Mouse (Mus musculus) right cerebral cortex, postnatal 4 days (tissue): Measurements from ENCODE around the gene Meltf.
A peak's percentile ranks its signal among the peaks of the same experiment; 100 is the strongest.

Source experiments
- DNase-seq: peaks from one replicate; pipeline ENCODE4 v3.0.0-alpha.2; 2022

The Meltf gene

DNA sequence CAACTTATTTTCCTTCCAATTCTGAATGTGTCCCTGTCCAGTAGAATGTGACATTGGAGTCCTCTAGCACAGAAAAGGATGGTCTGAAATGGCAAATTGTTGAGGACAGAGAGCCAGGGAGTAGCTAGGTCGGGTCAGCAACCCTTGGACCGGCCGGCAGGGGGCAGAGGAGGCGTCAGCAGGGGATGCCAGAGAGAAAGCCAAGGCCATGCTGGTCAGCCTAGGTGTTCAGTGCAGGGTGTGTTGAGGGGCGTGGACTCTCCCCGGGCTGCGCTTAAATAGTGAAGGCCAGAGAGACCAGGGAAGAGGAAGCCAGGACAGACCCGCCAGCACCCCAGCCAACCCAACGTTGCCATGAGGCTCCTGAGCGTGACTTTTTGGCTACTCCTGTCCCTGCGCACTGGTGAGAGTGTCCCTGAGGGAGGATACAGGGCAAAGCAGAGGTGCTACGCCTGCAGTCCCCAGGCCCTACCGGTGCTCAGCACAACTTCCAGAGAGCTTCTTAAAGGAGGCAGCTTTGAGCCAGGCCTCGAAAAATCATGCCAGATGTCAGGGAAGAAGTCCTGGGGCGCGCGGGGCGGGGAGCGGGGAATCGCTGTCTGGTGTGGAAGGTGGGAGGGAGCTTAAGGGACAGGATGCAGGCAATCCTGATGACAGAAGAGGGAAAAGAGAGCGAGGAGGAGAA, at the start of gene Meltf:
Gene Meltf (plus strand): TSS at position 238 of the 685 bp plus-strand sequence.
- DNase-seq, result peak; percentile 68

DNA sequence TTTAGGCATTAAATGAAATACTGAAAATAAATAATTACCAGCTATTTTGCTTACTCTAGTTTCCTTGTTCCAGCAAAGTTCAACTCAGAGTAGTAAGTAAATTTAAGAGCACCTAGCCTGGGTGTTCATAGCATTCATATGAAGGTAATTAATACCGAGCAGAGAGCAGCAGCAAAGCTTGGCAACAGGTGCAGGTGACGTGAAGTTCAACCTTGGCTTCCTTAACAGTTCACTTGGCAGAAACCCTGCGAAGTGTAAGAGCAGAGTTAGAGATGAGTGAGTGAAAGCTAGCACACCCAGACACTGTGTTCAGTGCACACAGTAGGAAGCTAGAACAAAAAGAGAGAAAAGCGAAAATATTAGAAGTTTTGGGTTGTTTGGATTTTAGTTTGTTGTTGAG, 47.9 kb upstream of the Meltf start:
- no peak for DNase-seq

DNA sequence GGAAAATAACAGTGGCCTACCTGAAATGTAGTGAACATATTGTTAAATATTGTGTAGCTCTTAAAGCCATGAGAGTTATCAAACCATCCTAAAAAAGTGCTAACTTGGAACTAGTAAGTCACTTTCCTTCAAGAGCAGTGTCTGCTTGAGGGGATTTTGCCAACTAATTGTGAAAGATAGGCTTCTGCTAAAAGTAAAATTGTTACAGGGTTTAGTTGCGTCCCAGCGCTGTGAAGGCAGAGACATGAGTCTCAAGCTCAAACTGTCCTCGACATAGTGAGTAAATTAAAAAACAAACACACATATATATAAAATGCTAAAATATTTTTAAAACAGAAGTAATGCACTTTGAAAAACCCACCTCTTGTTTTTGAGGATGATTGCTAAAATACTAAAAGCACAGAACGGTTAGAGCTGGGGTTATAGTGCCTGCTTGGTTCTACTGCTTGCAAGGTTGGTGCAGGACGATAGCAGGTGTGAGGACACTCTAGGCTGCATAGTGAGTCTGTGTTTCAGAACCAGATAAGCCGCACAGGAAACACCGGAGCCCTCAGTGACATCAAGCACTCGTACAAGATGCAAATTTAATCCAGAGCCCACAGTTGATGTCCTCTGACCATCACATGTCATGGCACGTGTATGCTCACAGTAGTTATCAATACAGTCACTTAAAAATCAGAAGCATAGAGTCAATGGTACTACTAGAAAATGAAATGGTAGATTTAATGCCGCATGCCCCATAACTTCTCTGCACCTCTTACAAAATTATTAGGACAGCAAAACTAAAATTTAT, 45.8 kb upstream of the Meltf start:
- DNase-seq, result no peak

DNA sequence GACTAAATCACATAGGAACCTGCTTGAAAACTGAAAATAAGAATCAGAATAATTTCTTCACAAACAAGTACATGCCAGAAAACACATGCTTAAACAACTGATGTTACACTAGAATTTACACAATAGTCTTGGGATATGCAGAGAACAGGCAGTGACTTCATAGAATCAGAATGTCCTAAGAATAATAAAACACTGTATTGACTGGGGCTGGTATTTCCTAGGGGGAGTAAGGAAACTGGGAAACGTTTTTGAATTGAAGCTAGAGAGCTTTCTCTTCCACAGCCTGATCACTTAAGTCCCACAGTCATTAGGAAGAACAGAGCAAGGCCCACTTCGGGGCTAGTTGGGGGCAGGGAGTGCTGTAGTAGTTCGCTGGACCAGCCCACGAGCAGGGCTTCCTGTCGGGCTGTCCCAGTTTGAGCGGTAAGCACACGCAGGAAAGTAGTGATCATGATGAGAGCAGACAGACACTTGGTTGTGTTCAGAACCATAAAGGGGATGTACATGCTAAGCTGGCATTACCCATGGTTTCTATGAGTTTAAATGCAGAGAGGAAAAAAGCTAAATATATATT, 44.5 kb upstream of the Meltf start:
- no peak for DNase-seq

DNA sequence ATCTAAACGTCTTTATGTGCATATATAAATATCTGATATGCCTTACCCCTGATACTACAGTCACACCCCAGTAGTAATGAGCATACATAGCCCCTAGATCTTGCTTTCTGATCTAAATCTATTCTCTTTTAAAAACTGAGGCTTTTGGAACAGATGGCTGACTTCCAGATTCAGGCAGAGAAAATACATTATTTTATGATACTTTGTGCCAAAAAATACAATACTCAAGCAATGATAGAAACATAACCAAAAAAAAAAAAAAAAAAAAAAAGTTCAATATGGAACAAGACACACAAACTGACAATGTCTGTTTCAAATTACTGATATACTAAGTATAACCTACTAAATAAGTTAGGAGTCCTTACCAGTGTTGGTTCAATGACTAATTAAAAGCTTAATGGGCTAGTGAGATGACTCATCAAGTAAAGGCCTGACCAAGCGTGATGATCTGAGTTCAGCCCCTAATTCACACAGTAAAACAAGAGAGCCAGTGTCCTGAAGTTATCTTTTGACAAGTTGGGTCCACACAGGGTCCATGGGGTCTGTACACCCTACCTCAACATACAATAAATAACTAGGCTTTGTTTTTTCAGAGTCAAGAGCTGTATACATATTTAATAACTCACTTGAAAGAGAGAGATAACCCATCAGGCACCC, 43.8 kb upstream of the Meltf start:
- no peak for DNase-seq

DNA sequence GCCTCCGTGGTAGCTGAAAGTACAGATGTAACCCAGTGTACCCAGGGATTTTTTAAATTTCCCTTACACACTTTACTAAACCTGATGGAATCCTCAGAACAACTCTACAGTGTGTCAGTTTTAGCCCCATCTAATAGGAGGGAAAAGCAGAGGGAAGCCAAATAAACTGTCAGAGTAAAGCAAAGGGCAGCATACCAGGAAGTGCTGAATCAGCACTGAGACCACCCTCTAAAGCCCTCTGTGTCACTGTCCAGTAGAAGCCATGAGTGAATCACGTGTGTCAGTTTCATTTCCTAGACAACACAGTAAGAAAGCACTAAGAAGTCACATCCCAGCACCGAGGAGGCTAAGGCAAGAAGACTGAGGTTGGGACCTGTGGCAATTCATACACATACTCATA, 41.2 kb upstream of the Meltf start:
- DNase-seq, result no peak

DNA sequence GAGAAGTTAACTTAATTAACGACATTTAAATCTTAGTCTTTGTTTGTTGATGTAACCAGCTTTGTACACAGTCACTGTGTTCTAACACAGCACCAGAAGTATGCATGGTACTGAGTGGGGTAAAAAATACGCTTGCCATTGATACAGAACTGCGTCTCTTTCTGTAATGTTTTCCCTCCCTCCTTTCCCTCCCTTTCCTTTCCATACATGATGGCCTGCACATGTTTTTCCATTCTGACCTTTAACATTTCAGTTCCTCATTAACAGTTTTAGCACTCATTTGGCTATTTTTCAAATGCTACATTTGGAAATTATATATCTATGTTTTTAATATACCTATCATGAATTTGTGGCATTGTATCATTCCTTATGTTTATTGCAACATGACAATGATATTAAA, 34.4 kb upstream of the Meltf start:
- DNase-seq, result no peak

DNA sequence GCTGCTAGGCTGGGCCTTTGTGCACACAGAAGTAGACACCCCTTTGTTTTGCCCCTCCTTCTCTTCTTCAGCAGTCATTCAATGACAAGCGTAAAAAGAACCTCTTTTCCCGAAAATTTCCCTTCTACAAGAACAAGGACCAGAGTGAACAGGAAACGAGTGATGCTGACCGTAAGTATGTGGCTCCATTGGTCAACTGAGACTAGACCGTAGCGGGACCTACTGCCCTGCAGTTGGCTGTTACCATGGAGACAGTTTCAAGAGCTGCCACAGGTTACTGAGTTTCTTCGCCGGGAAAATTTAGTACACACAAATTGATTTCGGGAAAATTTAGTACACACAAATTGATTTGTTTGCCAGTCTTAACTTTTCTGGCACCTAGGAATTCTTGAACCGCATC, 31.8 kb upstream of the Meltf start:
- no peak for DNase-seq

DNA sequence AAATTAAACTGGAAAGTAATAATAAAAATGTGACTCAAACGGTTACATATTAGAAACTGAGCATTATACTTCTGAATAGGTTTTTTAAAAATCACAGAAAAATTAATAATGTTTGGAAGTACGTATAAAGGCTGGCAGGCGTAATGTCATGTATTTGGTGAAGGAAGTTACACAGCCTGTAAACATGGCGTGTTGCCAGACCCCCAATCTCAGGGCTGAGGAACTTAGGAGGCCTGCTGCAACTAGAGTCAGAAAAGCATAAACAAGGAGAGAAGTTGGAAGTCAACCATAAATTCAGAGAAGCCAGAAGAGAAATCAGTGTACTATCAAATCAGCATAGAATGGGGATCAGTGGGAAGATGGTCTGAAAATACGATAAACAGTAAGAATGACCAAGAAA, 14.7 kb upstream of the Meltf start:
- no peak for DNase-seq

DNA sequence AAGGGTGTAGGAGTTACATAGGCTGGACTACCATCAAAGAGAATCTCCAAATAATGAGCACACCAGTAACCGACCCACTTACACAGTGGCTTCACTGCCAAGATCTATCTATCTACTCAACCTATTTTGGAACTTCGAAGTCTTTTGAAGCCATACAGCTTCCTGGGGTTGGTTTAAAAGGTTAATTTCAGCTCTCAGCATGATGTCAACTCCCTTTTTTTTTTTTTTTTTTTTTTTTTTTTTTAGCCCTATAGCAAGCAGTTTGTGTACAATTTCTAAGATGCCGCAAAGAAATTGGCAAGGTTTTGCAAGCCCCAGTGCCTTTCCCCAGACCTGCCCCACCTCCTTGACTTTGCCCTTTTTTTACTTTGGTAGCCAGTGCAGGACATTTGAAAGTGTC, 13.4 kb upstream of the Meltf start:
- DNase-seq, result no peak

DNA sequence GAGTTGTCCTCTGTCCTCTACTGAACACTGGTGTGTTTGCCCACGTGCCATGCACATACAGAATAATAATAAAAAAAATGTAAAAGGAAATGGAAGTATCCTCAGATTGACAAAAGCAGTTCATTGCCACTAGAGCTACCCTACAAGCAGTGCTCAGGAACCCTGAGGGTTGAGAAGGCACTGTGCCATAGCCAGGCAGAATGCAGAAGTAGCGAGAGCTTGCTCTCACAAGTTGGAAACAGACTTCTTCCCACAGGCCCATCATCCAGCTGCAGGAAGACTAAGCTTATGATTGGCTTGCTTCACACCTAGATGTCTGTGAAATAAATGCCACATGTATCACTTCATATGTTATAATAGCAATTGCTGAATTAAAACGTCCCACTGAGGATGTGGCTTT, 11.7 kb upstream of the Meltf start:
- DNase-seq, result no peak

DNA sequence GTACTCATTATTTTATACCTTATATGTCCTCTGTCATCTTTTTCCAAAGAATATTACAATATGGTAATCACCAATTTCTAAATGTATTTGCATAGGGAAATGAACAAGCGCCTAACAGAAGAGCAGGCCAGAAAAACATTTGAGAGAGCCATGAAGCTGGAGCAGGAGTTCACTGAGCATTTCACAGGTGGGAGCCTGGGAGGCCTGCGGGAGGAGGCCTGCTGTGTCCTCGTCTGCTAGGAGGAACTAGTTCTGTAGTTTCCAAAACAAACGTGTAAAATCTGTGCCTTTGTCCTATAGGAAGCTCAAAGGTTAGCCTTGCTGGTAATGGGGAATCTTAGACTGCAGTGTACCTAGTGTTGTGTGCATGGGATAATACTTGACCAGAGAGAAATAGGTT, 10.9 kb upstream of the Meltf start:
- DNase-seq, result no peak

DNA sequence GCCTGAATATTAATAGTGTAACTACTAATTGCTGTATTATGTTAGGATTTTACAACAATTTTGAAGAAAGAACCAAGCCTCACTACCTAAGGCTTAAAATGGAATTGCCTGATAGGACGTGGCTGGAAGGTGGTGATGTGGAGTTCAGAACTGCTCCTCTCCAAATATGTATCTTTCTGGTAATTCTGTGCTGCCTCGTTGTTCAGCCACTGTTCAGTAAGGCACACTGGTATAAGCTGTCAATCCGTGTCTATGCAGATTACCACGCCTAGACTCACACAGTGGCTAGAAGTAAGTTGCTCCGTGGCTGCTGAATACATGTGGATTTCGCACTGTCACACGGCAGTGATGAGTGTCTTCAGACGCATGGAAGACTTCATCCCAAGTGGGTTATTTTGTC, 4.9 kb upstream of the Meltf start:
- DNase-seq, result no peak

DNA sequence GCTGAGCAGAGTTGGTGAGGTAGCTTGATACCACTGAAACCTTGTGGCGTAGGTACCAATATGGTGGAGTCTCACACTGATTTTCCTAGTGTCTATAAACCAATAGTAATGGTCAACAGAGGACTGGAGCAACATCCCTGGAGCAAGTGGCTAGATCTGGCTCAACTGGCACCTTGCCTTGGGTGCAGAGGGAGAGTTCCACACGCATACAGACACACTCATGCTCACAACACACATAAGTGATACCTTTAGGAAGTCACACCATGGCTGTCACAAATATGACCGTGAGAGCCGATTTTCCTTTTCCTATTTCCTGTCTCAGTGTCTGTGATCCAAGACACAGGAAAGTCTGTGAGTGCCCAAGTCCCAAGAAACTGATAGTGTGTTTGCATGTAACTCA, 3.2 kb upstream of the Meltf start:
- no peak for DNase-seq

DNA sequence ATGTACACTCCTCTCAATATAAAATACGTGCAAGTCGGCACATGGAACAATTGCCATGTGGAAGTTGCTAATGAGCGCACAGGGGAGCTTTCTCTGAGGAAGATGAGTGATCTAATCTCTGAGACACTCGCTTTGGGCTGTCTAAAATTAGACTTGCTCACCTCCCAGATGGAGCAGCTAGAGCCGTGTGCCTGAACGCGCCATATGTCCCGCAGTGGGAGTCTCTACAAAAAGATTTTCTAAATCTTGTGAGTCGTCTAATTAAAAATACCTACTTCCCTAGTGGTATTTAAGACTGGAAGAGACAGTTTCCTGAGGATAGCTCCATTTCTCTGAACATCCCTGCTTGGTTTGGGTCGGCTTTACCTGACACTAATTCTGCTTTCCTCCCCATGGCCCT, 2.2 kb upstream of the Meltf start:
- no peak for DNase-seq

DNA sequence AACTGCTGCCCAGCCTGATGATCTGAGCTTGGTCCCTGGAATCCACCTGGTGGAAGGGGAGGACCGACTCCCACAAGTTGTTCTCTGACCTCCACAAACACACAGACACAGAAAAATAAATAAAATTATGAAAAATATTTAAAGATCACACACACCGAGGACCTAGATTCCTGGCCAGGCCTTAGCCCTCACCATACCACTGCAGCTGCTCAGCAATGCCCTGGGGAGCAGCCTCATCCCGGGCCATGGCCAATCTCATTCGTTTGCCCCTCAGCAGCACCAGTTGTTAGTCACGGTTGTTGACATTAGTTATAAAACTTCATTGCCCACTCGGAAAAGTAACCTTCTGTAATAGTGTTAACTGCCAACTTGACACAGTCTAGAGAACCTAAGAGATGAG, 558 bp upstream of the Meltf start:
- DNase-seq, result no peak

DNA sequence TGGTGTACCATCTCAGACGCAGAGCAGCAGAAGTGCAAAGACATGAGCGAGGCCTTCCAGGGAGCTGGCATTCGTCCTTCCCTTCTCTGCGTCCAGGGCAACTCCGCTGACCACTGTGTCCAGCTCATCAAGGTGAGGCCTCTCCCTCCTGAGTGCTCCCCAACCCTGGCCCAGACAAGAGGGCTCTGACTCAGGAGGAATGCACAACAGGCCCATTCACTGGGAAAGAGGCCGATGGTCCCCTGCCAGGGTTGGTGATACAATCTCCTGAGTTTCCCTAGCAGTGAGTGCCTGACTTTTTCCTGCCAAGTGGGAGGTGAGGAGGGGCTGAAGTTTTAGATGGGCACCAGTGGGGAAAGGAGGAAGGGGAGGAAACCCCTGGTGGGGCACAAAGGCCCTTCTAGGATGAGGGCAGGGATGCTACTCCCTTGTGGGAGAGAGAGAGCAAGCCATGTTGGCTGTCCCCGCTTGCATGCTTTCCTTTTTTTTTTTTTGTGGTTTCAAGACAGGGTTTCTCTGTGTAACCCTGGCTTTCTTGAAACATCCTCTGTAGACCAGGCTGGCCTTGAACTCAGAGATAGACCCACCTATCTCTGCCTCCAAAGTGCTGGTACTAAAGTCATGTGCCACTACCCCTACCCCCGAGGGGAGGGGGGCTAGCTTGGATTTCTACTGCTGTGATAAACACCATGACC, 1.7 kb downstream of the Meltf start:
- DNase-seq, result no peak

DNA sequence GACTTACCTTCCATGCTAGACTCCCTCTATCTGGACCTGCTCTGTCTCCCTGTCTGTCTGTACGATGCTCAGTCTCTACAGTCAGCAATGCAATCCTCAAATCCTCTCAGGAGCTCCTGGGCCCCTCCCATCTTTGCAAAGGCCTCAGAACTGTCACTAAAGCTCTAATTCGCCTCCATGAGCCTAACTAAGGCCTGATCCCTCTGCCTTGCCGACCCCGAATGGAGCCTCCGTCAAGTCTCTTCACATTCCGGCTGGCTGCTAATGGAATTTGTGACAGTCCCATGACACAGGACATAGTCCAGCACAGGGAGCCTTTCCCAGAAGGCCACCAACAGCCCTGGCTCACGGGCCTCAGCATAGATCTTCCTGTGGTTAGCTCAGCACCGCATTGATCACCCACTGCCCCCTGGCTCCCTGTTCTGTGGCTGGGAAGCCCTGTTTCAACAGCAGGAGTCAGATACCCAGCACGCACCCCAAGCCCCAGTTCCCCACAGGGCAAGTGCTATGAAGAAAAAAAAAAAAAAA, 3.8 kb downstream of the Meltf start:
- DNase-seq, result no peak

DNA sequence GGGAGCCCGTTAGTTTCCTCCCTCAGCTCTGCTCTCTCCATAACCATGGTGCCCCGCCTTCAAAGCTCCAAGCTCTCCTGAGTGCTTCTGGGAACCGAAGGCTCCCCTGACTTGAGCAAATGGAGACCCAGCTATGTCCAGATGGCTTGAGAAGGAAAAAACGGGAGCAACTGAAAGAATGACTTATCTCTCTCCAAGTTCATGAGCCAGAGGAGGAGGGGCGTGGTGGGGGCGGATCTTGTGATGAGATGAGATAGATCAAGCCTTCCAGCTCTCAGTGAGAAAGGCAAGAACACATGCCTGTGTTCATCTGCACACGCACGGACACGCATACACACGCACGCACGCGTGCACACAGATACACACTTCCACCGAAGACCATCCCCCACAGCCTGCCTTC, 4.7 kb downstream of the Meltf start:
- no peak for DNase-seq

DNA sequence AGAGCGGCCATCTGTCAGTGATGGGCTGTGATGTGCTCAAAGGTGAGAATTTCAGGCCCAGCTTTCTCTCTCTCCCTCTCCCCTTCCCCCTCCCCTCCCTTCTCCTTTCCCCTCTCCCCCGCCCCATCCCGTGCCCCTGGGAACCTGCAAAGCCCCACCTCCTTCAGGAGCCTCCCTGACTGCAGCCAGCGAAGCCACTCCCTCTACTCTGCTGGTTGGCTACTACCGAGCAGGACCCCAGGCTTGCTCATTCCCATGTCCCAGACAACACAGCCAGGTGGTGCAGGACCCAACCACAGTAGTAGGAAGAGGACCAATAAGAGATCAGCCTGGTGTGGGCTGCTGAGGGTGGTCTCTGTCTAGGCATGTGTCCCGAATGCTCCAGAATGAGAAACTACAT, 5.3 kb downstream of the Meltf start:
- no peak for DNase-seq

DNA sequence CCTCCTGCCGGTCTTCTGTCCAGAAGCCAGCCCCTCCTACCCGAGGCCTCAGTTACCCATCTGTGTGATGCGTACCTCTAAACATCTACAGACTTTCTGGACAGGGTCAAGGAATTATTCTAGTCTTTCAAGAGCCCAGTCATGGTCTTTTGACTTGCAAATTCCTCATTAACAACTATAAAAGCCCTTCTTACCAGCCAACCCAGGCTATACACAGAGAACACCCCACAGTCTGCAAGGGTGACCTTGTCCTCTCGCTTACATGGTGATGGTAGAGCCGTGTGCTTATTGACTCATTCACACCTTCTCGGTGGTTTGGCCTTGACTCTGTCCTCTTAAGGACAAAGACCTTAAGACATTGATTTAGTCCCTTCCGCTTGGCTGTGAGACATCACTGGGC, 12.3 kb downstream of the Meltf start:
- DNase-seq, result no peak

DNA sequence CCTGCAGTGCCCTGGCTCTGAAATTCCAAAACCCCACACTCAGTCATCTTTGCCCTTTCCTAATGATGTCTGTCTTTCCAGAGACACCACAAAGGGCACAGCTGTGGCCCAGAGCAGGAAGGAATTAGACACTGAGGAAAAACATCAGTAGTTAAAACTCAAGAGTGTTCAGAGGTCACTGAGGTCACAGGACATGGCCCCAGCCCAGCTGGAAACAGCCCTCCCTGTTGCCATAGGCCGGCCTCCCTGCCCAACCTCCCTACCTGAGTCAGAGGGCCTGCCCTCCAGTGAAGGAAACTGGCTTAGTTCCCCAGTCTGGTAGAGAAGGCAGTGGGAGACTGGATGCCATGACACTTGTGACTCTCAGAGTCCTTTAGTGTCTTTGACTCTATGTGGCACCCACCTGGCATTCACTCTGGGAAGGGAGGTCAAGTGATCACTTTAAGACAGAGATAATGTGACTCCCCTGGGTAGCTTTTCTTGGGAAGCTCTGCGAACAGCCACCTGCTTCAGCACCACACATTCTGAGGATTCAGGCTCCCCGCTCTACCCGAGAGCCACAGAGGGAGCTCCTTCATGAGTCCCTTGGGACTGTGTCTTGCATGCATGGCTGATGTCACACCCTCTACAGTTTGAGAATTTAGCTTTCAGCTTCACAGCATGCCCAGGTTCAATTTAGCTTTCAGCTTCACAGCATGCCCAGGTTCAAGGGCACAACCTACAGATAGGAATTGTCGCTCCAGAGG, 15.0 kb downstream of the Meltf start:
- no peak for DNase-seq
